Mouse (Mus musculus): ENCODE results near the gene Gm8439.

Gene Gm8439

GRCm38 (mm10) chr4:120613691-120614329 lies 25.3 kb downstream of the Gm8439 start:
- DNase-seq: no peak

- DNase-seq: no peak
These were observed 26.1 kb downstream of the Gm8439 start for GRCm38 (mm10) chr4:120614644-120615043.

GRCm38 (mm10) chr4:120615528-120616081 lies 27.1 kb downstream of the Gm8439 start:
- peak; percentile 44 for DNase-seq

GRCm38 (mm10) chr4:120616199-120617025 lies 27.9 kb downstream of the Gm8439 start:
- DNase-seq: no peak

GRCm38 (mm10) chr4:120627728-120628127 lies 39.2 kb downstream of the Gm8439 start:
- no peak for DNase-seq

- no peak for DNase-seq
These were observed 41.8 kb downstream of the Gm8439 start for GRCm38 (mm10) chr4:120630218-120630931.

GRCm38 (mm10) chr4:120631828-120632227 lies 43.3 kb downstream of the Gm8439 start:
- no peak for DNase-seq

GRCm38 (mm10) chr4:120635351-120635750 lies 46.8 kb downstream of the Gm8439 start:
- DNase-seq: no peak

- DNase-seq: no peak
These were observed 53.4 kb downstream of the Gm8439 start for GRCm38 (mm10) chr4:120641946-120642345.

- no peak for DNase-seq
These were observed 55.4 kb downstream of the Gm8439 start for GRCm38 (mm10) chr4:120643899-120644298.

GRCm38 (mm10) chr4:120649369-120650207 lies 61.0 kb downstream of the Gm8439 start:
- peak; percentile 64 for DNase-seq

- no peak for DNase-seq
These were observed 61.7 kb downstream of the Gm8439 start for GRCm38 (mm10) chr4:120650208-120650592.

GRCm38 (mm10) chr4:120655898-120656297 lies 67.4 kb downstream of the Gm8439 start:
- no peak for DNase-seq

Data from embryo, embryonic 11 days (tissue).